Mouse (Mus musculus) urinary bladder, postnatal 10 days (tissue): ENCODE data around the gene Klf8.

Experiments used
- DNase-seq: peaks from one replicate; pipeline ENCODE4 v3.0.0; 2022; ENCODE audit warnings: low spot score

Gene Klf8

GRCm38 (mm10) chrX:153439573-153439972 lies 202.3 kb downstream of the Klf8 start:
- no peak for DNase-seq

GRCm38 (mm10) chrX:153440018-153440417 lies 202.8 kb downstream of the Klf8 start:
- DNase-seq: no peak
